Mouse (Mus musculus): Measurements from ENCODE around the gene Tmem91. TPM values are rescaled to one million over a fixed set of nuclear protein-coding genes. Genes with fewer than 3 reads are reported as not detected.
"Not testable (repeated sequence)": the region's sequence is repeated elsewhere in the genome, so short reads cannot be mapped to it uniquely, and the experiment has no call there.

The Tmem91 gene
- 10 to 100 TPM; 37.2 to 46.4 TPM for total RNA-seq (2021)
- long read RNA-seq, transcript Tmem91-205 (3 exons, 912 nt): major isoform, 5 of 31 reads
- long read RNA-seq, partial matches to known transcripts: 2 of 31 reads
- long read RNA-seq, other reads (novel, unspliced or antisense): 18 of 31 reads

DNA sequence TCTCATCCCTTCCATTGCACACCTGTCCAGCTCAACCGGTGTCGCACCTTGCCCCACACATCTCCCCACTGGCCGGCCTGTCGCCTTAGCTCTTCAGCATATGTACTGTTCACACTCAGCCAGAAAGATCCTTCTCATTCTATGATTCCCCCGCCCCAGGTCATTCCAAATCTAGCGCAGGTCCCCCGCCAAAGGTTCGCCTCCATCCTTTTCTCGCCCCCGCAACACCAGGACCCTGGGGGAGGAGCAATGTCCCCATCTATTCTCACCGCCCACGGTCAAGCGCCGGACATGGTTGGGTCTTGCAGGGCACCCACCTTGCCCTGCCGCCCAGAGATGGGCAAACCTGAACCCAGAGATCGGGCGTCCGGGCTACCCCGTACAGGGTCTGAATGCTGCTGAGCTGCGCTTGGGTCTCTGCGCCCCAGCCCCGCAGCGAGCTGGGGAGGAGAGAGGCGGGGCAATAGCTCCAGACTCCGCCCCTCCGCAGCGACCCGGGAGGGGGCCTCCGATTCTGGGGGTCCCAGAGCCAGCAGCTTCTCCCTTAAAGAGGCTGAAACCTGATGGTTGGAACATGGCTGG is at the start of gene Tmem91:
TSS of gene Tmem91 (minus strand) at position 448 of the 582 bp plus-strand sequence.
- DNase-seq (ENCODE audit: low spot score in 2 of 2): no peak

DNA sequence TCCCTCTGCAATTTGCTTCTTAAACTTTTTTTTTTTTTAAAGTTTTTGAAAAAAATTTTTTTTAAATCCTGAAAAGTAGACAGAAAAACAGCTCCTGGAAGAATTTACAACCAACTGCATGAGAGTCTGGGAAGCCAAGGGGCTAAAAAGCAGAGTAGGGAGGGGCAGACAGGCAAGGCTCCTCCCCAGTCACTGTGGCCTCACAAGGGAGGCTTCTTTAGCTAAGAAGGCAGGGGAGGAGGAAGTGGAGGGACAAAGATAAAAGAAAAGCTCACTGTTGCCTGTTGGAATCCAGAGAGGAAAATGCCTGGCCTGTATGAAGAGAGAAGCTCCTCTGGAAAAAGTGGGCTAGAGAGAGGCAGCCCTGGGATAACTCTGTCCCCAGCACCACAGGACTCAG is 46.8 kb upstream of the Tmem91 start:
- DNase-seq (ENCODE audit: low spot score in 2 of 2): not testable (repeated sequence)

DNA sequence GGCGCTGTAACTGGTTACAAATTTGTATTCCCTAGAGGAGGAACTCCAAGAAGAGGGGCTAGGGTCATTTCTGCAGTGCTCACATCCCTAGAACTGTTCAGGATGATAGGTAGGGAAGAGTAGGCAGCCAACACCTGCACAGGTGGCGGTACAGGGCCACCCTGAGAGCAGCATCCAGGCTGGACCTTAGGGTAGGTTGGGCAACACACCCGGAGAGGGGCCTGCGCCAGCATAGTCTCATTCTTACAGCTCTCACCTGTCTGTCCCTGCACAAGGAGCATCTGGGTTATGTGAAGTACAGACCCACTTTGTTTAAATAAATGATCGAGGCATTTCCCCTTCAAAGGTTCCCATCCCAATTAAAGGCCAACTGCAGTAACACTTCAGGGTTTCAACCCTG is 45.8 kb upstream of the Tmem91 start:
- DNase-seq (ENCODE audit: low spot score in 2 of 2): no peak

DNA sequence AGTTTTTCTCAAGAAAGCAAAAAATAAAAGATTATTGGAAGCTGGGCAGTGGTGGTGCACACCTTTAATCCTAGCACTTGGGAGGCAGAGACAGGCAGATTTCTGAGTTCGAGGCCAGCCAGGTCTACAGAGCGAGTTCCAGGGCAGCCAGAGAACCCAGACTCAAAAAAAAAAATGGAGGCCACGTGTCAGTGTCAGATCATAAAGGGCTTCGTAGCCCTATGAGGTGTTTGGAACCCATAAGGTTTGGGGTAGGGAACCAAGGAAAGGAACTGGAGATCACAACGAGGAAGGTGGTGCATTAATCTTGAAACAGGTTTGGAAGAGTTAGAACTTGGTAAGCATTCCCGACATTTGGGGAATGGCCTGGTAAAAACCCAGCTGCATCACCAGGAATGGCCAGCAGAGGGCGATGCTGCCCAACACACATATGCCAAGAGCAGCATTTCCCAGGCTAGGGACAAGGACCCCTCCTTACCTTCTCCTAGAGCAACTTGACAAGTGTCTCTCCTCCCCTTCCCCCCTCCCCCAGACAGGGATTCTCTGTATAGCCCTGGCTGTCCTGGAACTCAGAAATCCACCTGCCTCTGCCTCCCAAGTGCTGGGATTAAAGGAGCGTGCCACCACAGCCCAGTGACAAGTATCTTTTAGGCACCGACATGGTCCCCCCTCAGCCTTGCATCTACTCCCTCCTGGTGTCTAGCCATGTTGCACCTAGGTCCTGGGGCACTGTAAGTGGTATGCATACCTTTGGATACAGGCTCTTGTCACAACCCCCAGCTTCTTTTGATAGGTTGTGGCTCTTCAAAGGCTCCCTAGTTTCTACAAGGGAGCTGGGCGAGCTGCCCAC is 45.0 kb upstream of the Tmem91 start:
- DNase-seq (ENCODE audit: low spot score in 2 of 2): peak; percentile 86 to 87

DNA sequence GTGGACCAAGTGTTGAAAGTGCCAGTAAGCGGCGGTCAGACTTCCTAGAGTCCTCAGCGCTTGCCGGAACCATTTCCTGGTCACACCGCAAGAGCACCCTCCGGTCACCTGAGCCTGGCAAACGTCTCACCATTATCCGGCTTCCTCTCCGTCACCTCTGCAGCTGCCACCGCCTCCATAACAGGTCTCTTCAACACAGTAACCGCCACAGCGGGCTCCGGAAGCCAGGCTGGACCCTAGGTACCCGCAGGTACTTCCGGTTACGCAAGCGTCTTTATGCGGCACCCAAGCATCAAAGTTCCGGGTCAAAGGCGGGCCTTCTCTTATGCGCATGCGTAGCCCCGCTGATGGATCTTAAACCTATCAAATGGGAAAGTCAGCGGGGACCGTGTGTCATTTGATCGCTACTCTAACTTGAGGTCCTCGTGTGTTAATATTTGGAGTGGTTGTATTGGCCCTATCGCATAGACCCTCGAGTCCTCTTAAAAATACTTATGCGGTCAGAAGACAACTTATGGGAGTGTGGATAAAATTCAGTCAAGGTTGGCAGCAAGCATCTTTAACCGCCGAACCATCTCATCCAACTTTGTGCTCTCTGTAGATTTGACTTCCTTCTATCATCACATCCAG is 43.9 kb upstream of the Tmem91 start, which contains the start of gene Ccdc97:
TSS of gene Ccdc97 (minus strand) at position 301 of the 630 bp plus-strand sequence.
- peak; percentile 93 to 94 for DNase-seq (ENCODE audit: low spot score in 2 of 2)

DNA sequence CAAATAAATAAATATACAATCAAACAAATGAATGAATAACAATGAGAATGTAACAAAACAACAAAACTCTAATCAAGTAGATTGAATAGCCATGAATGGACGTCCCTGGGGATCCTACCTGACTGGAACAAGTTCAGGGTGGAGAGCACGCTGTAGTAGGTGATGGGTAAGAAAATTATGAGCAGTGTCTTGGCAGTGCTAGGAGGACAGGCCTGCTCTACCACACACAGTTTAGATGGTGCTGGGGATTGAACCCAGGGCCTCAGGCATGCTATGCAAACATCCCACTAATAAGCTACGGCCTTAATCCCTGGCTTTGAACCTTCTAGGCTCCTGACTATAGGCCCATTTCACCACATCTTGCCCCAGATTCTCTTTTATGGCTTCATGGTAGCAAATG is 42.5 kb upstream of the Tmem91 start:
- no peak for DNase-seq (ENCODE audit: low spot score in 2 of 2)

DNA sequence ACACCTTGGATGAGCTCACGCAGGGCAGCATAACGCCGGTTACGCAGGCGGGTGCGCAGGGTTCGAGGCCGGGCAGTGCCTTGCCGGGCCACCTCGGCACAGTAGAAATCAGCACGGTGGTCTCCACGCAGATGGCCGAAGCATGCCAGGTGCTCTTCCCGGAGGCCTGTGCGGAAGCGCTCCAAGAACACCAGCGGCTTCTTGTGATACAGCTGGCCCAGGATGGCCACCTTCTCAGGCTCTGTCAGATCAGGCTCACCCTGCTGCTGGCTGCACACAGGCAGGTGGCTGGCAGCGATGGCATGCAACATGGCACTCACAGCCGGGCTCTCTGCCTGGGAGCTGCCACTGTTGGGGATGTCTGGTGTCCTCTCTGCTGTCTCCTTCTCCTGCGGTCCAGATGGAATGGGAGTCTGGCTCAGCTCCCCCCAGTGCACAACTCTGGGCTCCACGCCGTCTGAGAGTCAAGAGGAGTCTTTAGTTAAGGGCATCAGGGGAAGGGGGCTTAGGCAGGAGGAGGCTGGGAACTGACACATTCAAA is 40.8 kb upstream of the Tmem91 start:
- DNase-seq (ENCODE audit: low spot score in 2 of 2): peak; percentile 59 to 66

DNA sequence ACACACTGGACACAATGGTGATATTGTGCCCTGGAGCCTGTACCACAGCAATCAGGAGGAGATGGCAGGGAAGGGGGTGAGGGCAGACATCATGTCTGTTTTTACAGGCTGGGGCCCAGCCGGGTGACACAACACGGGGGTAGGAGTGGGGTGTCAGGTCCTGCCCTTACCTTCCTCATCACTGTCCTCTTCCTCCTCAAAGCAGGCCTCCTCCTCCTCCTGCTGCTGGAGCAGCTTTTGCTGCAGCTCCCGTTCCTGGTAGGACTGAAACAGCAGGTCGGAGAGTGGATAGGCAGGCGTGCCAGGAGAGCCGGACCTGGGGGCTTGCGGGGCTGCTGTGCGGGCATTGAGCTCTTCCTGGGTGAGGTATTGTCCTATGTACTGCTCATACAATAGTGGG is 39.6 kb upstream of the Tmem91 start:
- no peak for DNase-seq (ENCODE audit: low spot score in 2 of 2)

DNA sequence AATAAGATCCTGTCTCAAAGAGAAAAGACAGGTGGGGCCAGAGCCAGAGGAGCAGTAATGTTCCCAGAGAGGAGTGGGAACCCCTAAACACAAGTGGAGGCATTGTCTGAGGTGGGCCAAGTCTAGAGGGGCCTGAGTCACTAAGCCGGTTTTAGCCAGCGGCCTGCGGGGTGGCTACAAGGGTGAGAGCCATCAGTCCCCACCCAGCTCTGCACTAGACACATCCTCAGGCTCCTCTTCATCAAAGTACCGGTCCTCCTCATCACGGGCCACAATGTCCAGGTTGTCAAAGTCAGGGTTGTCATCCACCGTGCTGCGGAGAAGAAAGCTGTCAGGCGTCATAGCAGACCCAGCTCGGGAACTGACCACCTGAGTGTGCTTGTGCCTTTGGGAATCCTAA is 37.8 kb upstream of the Tmem91 start:
- no peak for DNase-seq (ENCODE audit: low spot score in 2 of 2)

DNA sequence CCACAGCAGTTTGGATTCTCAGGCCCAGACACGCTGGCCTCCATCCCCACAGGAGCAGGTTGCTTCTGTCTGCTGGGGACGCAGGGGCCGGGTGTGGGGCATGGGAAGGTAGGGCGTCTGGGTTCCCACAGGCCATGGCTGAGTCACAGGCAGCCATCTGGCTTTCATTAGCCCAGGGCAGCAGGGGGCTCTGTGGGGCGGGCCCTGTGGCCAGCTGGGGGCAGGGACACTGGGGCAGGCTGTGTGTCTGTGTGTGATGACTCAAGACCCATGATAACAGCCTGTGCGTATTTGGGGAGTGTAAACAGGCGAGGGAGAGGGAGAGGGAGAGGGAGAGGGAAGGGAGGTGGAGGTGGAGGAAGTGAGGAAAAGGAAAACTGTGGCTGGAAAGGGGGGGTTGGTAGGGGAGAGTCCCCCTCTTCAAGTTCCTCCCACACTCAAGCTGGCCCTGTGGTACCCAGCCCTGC is 36.8 kb upstream of the Tmem91 start:
- no peak for DNase-seq (ENCODE audit: low spot score in 2 of 2)

DNA sequence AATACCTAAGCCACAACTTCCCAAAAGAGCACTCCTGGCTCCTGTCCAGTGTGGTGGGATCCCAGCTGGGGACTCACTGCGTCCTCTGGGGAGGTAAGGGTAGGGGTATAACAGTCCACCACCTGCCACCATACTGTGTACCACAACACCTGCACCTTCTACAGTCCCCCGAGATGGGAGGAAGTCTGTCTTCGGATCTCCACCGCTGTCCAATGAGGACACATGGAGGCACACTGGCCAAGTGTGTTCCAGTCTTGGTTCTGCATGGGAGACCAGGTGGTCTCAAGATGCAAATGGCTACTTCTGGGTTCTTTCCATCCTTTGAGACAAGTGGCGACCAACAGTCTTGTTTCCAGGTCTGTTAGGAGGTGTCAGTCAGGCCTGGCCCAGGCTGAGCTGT is 36.2 kb upstream of the Tmem91 start:
- peak in 1 of 2 experiments; percentile 29 for DNase-seq (ENCODE audit: low spot score in 2 of 2)

DNA sequence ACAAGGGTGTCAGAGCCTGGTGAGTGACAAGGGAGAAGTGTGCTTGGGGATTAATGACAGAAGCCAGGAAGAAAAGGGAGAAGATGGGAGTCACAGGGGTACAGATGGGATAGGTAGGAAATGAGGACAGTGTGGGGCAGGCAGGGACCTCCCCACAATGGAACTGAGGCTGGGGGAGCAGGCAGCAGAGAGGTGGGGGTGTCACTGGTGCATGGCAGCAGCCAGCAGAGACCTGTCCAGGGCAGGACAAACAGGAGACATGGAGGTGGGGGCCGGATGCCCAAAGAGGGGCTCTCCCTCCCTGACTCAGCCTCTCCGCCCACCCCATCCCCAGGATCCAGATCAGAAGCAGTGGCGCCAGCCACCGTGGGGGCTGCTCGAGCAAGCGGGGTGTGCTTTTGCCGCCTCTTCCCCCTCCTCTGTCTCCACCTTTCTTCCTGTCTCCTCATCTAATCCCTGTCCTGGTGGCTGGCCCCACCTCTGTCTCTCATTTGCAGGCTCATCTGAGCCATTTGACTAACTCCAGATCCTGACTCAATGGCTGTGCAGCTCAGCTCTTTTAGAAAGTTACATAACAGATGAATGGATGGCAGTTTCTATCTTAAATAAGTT is 35.7 kb upstream of the Tmem91 start:
- DNase-seq (ENCODE audit: low spot score in 2 of 2): peak in 1 of 2 experiments; percentile 29

DNA sequence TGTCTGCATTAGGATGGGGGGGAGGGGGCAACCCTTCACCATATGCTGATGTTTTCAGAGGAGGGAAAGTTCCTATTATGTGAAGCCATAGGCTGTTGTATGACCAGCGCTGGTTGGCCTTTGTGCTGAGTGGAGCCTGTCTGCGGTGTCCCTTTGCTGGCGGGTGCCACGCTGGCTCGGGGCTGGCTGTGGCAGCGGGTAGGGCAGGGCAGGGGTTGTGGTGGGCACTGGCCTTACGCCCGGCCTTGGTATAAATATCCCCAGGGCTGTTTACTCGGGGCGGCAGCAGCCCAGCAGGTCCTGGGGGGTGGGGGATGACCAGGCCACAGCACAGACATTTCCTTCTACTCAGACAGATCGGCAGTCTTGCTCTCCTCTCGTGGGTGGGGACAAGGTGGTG is 35.0 kb upstream of the Tmem91 start:
- peak in 1 of 2 experiments; percentile 39 for DNase-seq (ENCODE audit: low spot score in 2 of 2)

DNA sequence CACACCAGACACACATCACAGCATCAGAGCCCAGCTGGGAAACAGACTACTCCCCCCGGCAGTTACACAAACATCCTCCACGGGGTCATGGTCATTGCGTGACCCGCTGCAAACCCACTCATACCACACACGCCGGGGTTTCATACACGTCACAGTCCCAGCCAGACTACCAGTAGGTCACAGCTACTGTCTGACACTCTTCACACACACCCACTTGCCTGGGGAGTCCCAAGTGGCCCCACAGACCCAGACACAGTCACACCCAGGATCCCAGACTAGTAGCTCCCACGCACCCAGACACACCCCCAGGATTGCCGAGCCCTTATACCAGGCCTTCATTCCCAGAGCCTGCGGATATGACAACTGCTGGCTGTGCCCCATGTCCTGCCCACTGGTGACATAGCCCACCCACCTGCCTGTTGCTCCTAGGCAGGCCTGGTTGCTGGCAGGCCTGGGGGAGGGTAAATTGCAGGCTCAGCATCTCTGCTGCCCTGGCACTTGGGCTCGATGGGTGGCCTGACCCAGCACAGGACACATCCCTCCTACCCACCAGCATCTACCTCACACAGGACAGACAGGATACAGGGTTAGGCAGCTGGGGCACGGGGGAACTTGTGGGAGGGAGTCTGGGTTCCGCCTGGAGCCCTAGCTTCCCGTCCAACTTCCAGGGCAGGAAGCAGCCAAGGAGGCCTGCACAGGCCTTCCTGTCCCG is 32.8 kb upstream of the Tmem91 start:
- DNase-seq (ENCODE audit: low spot score in 2 of 2): no peak

DNA sequence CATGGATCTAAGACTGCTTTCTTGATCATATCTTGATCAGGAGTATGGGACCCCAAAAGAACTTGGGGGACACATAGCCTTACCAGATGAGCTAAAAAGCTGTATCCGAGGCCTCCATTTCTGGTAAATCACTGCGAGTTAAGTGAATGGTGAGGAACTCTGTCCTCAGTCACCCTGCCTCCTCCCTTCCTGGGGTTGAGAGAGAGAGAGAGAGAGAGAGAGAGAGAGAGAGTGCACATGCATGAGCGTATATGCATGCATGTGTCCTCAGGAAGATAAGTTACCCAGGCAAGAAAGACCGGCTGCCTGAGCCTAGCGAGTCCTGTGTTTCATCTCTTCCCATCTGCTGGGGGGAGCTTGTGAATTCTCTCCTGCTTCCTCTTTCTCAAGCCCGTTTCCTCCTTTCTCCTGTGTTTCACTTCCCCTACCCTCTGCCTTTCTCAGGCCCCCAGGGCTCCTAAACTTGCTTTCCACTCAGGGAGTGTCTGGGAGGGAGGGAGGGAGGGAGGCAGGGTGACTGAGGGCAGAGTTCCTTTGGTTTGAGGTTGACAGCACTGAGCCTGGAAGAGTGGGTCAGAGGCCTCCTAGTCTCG is 31.7 kb upstream of the Tmem91 start:
- no peak for DNase-seq (ENCODE audit: low spot score in 2 of 2)

DNA sequence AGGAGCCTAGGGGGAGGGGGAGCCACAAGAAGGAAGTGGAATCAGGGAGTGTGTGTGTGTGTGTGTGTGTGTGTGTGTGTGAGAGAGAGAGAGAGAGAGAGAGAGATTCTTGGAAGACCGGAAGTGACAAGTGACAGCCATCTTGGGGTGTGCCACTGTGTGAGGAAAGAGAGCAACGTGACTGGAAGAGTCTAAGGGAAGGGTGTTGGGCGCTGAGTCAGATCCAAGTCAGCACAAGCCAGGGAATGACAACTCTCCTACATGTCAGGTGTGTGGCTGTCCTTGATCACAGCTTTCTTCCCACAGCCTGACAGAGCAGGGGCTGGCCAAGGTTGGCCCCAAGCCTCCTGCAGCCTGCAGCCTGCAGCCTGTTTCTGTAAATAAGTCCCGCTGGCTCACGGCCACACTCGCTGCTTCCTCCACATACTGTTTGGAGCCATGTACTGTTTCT is 30.9 kb upstream of the Tmem91 start:
- DNase-seq (ENCODE audit: low spot score in 2 of 2): no peak

DNA sequence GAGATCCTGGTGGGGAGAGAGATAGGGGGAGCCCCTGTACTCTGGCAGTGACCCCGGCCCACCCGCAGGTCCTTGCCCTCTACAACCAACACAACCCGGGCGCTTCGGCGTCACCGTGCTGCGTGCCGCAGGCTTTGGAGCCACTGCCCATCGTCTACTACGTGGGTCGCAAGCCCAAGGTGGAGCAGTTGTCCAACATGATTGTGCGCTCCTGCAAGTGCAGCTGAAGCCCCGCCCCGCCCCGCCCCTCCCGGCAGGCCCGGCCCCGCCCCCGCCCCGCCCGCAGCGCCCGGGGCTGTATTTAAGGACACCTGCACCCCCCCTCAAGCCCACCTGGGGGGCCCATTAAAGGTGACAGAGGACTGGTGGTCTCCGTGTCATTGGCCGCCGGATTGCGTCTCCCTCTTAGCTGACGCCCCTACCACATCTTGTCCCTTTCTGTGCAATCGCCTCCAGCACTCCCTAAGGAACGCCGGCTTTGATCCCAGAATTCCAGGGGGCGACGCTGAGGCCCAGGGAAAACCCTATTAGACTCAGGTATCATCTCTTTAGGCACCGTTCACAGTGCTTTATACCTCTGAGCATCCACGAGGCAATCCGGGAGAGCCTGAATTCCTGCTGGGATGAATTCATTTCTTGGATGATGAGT is 29.9 kb upstream of the Tmem91 start:
- no peak for DNase-seq (ENCODE audit: low spot score in 2 of 2)

DNA sequence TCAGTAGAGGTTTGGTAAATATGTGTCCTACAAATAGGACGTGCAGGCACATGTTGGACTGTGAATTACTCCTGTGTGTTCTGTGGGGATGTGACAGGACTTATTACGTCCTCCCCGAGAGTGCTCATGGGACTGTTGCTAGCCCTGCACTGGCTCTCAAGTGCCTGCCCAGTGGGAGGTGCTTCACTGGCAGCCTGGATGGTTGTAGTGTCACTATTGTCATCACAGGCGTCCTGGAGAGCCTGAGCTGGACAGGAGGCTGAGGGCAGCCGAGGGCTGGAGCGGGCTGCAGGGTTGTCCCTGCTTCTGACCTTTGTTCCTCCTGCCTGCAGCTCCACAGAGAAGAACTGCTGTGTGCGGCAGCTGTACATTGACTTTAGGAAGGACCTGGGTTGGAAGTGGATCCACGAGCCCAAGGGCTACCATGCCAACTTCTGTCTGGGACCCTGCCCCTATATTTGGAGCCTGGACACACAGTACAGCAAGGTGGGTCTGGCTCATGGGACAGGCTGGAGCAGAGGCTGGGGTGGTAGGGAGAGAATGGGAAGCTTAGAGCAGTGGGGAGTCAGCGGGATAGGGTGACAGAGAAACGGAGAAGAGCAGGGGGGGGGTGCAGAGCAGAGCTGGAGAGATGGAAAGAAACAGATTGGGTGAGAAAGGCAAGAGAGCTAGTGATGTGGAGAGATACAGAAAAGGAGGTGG is 29.0 kb upstream of the Tmem91 start:
- no peak for DNase-seq (ENCODE audit: low spot score in 2 of 2)

DNA sequence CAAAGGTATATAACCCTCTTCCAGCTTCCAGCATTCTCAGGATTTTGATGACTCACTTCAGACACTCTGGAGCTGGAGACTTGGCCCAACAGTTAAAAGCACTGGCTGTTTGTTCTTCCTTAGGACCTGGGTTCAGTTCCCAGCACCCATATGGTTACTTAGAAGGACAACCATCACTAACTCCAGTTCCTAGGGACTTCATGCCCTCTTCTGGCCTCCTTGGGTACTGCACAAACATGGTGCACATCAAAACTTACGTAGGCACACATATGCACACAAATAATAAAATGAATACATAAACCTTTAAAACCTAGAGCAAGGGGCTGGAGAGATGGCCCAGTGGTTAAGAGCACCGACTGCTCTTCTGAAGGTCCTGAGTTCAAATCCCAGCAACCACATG is 27.4 kb upstream of the Tmem91 start:
- no peak for DNase-seq (ENCODE audit: low spot score in 2 of 2)

Measured in layer of hippocampus, postnatal 10 days (tissue).